In genomic region chr11:19025976-19026520, GRCm38 (mm10) we compare ENCODE assay signal across 9 mouse cellular contexts. TPM values are rescaled to one million over a fixed set of nuclear protein-coding genes. Genes with fewer than 3 reads are reported as not detected.
DNase-seq lines count a peak whose midpoint lies in the region; ATAC-seq and TF ChIP-seq lines count a peak whose summit lies in the region.
"Had no signal": no experiment of that assay in that cellular context is flagged by ENCODE, and none has a peak within 500 bp of the region (broad histone marks: within the 10 kb centered on the region; RNA-seq: fewer than 3 reads in every experiment).

No protein-coding gene starts in this region.

- no peak for TF ChIP-seq POLR2A in liver, adult 2 months (IDR thresholded peaks at IDR 0.05; ENCODE audit: extremely low read depth, insufficient read depth, low read length)

- no peak for ATAC-seq in forebrain, embryonic 13.5 days
- ATAC-seq in intestine, postnatal 0 days, result no peak
- ATAC-seq in neural tube, embryonic 13.5 days (ENCODE audit: low read depth), result no peak

- peak overlapping the region; percentile 43; the same call in 1 of the 2 replicates for H3K4me3 ChIP-seq in liver, adult 2 months (ENCODE audit: insufficient read depth, low read depth, low read length)
- H3K4me3 ChIP-seq in forebrain, embryonic 13.5 days, result peak overlapping the region; percentile 49
- peak overlapping the region; percentile 45 for H3K4me3 ChIP-seq in intestine, postnatal 0 days (ENCODE audit: low read depth, low read length)
- H3K4me3 ChIP-seq in neural tube, embryonic 13.5 days, result peak overlapping the region; percentile 53

- no peaks in the 10 kb centered on the region for H3K79me2 ChIP-seq in liver, adult 2 months (ENCODE audit: control insufficient read depth, insufficient read depth, low read length)

- no peaks in the 10 kb centered on the region for H3K36me3 ChIP-seq in liver, adult 2 months (ENCODE audit: control insufficient read depth, insufficient read depth, low read length)
- H3K36me3 ChIP-seq in forebrain, embryonic 13.5 days (ENCODE audit: poor library complexity, severe bottlenecking), result no peaks in the 10 kb centered on the region
- H3K36me3 ChIP-seq in intestine, postnatal 0 days (ENCODE audit: control insufficient read depth, insufficient read depth), result no peaks in the 10 kb centered on the region
- no peaks in the 10 kb centered on the region for H3K36me3 ChIP-seq in neural tube, embryonic 13.5 days

- no peak overlapping the region for H3K9ac ChIP-seq in liver, adult 2 months (ENCODE audit: low read depth, low read length)
- peak overlapping the region; percentile 68 for H3K9ac ChIP-seq in forebrain, embryonic 13.5 days
- H3K9ac ChIP-seq in intestine, postnatal 0 days (ENCODE audit: low read depth, low read length), result no peak overlapping the region
- peak overlapping the region; percentile 83 for H3K9ac ChIP-seq in neural tube, embryonic 13.5 days

- H3K9me3 ChIP-seq in forebrain, embryonic 13.5 days (replicated peaks), result no peaks in the 10 kb centered on the region
- no peaks in the 10 kb centered on the region for H3K9me3 ChIP-seq in intestine, postnatal 0 days (ENCODE audit: control insufficient read depth)
- H3K9me3 ChIP-seq in neural tube, embryonic 13.5 days, result no peaks in the 10 kb centered on the region

- peaks cover 13% of the 10 kb centered on the region; the same call in 1 of the 2 replicates for H3K27me3 ChIP-seq in liver, adult 2 months (ENCODE audit: control insufficient read depth, insufficient read depth, low read length)
- H3K27me3 ChIP-seq in forebrain, embryonic 13.5 days, result peaks cover 63% of the 10 kb centered on the region
- peaks cover 18% of the 10 kb centered on the region; the same call in 1 of the 2 replicates for H3K27me3 ChIP-seq in intestine, postnatal 0 days (replicated peaks; ENCODE audit: control insufficient read depth, insufficient read depth, low read length)
- H3K27me3 ChIP-seq in neural tube, embryonic 13.5 days, result no peaks in the 10 kb centered on the region; the same call in 1 of the 2 replicates

- DNase-seq in liver, adult 2 months (ENCODE audit: extremely low read depth, low read depth, low spot score), result no peak
- no peak for DNase-seq in liver
- no peak for DNase-seq in urinary bladder, adult 2 months (ENCODE audit: low spot score)
- DNase-seq in spleen, adult 12 weeks (ENCODE audit: low spot score), result no peak
- no peak for DNase-seq in adrenal gland, adult 8-10 months
- DNase-seq: thymus, adult 2 months had no signal

- WGBS in liver, adult 2 months, result 28% methylated on average over 11 of the region's 11 CpGs
- 4% methylated on average over 11 of the region's 11 CpGs for WGBS in forebrain, embryonic 13.5 days
- 19% methylated on average over 11 of the region's 11 CpGs for WGBS in intestine, postnatal 0 days
- 3% methylated on average over 11 of the region's 11 CpGs for WGBS in neural tube, embryonic 13.5 days

- TF ChIP-seq CTCF in liver, adult 2 months (IDR thresholded peaks at IDR 0.05; ENCODE audit: low read depth, low read length), result no peak
- TF ChIP-seq CTCF in intestine, postnatal 0 days (IDR thresholded peaks at IDR 0.05; ENCODE audit: low read depth), result no peak

- H3K4me1 ChIP-seq in liver, adult 2 months (ENCODE audit: control insufficient read depth, insufficient read depth, low read length), result no peaks in the 10 kb centered on the region; the same call in 1 of the 2 replicates
- peaks cover 23% of the 10 kb centered on the region for H3K4me1 ChIP-seq in forebrain, embryonic 13.5 days
- H3K4me1 ChIP-seq in intestine, postnatal 0 days (replicated peaks; ENCODE audit: control insufficient read depth, insufficient read depth, low read length), result 0 out of 2 replicates have a peak, but pooled peaks cover 4% of the 10 kb centered on the region
- peaks cover 45% of the 10 kb centered on the region for H3K4me1 ChIP-seq in neural tube, embryonic 13.5 days (replicated peaks)

- H3K4me2 ChIP-seq in forebrain, embryonic 13.5 days, result peak overlapping the region; percentile 98
- H3K4me2 ChIP-seq in intestine, postnatal 0 days (replicated peaks; ENCODE audit: low read depth), result peak overlapping the region; percentile 88
- H3K4me2 ChIP-seq in neural tube, embryonic 13.5 days, result peak overlapping the region; percentile 93

- H3K27ac ChIP-seq in liver, adult 2 months (replicated peaks; ENCODE audit: insufficient read depth, low read depth, low read length), result no peak overlapping the region
- H3K27ac ChIP-seq in forebrain, embryonic 13.5 days, result no peak overlapping the region
- H3K27ac ChIP-seq in intestine, postnatal 0 days (ENCODE audit: low read depth, low read length), result no peak overlapping the region
- H3K27ac ChIP-seq in neural tube, embryonic 13.5 days (replicated peaks), result peak overlapping the region; percentile 86; the same call in 1 of the 2 replicates

RNA-seq across cellular contexts. Expression of gene Meis1, which starts 7.3 kb away (rescaled TPM):
- total RNA-seq in liver, adult 2 months (2014; rRNA removed), result 4.8 and 6.1 TPM in 2 replicates
- 2.0 and 2.5 TPM in 2 replicates for polyA plus RNA-seq in liver, adult 2 months (2012; rRNA removed)
- 28.6 and 46.9 TPM in 2 replicates for polyA plus RNA-seq in forebrain, embryonic 13.5 days (2015; fragmentation: Nextera tagmentation; extraction: Ambion mirVana)
- 22.1 and 22.9 TPM in 2 replicates for polyA plus RNA-seq in intestine, postnatal 0 days (2015; fragmentation: Nextera tagmentation; extraction: Ambion mirVana)
- 159 and 171 TPM in 2 replicates for polyA plus RNA-seq in neural tube, embryonic 13.5 days (2015; fragmentation: Nextera tagmentation; extraction: Ambion mirVana)
- polyA plus RNA-seq in urinary bladder, adult 2 months (2012; rRNA removed), result 127 and 134 TPM in 2 replicates
- total RNA-seq in adrenal gland, adult 8-10 months (2022), result 10 to 100 TPM; 47.3 to 67.8 (median 55.1) TPM

Comparison
In these comparisons a context has a peak if more than half of its experiments do, and no peak if none do; other contexts are left out.
1. H3K9ac ChIP-seq: peak in forebrain, embryonic 13.5 days (single experiment) and neural tube, embryonic 13.5 days (single experiment); none in liver, adult 2 months (single experiment) and intestine, postnatal 0 days (single experiment).
2. Peak in every context shown above with its lines, with median percentiles within 50 percentile points of each other: H3K4me3 ChIP-seq and H3K4me2 ChIP-seq.